Mouse (Mus musculus) neural tube, embryonic 10.5 days (tissue): Measurements from ENCODE around the gene Nfib.

ENCODE experiments used
- DNase-seq: peaks from one replicate; pipeline ENCODE4 v3.0.0-alpha.2; 2017; ENCODE audit warnings: low spot score; ENCODE audit errors: extremely low spot score

The Nfib gene

GRCm38 (mm10) chr4:82437533-82438318 lies 267.8 kb downstream of the Nfib start:
- no peak for DNase-seq

DNA sequence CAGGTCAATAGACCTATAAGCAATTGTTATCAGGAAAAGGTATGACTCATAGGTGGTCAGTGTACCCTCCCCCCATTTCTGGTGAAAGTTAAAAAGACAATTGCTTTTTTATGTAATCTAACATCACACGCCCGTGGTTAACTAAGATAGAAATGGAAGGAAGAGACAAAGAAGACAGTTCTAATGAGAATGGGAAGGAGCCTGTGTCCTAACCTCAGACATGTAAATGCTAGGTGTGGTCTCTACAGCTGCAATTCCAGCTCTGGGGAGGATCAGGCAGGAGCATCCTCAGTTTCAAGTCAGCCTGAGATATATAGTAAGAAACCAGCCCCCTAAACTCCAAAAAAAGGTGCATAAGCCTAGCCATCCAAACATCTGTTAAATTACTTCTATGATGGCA lies 268.9 kb downstream of the Nfib start:
- no peak for DNase-seq

- DNase-seq, result no peak
Observed at GRCm38 (mm10) chr4:82435716-82436115, 269.8 kb downstream of the Nfib start.

DNA sequence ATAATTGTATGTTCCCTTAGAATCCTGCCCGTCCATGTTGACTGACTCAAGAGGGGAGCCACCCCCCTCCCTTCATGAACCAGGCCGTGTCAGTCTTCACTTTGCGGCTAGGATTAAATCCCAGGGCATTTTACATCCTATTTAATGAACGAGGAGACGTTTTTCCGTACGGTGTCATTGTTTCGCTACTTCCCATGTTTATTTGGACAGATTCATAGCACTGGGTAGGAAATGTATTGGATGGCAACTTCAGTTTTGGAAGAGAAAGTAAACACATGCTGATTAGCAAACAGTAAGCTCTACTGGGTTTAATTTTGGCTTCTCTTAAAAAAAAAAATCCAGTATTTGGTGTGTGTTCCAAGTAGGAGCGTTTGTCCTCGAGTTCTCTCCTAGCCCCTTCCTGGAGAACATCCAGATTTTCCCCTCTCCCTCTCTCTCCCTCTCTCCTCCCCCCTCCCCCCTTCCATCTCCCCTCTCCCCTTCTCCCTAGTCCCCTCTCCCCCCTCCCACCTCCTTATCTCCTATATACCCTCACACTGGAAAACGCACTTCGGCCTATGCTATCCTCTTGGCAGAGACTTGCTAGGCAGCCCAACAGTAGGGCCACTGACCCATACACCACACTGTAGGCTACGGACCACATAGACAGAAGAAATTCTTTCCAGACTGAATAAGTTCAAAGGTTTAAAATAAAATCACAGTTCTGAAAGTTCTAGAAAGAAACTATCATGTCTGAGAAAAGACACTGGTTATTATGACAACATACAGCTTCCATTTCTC lies 271.4 kb downstream of the Nfib start:
- DNase-seq, result no peak

- no peak for DNase-seq
Observed at GRCm38 (mm10) chr4:82431831-82432230, 273.7 kb downstream of the Nfib start.

DNA sequence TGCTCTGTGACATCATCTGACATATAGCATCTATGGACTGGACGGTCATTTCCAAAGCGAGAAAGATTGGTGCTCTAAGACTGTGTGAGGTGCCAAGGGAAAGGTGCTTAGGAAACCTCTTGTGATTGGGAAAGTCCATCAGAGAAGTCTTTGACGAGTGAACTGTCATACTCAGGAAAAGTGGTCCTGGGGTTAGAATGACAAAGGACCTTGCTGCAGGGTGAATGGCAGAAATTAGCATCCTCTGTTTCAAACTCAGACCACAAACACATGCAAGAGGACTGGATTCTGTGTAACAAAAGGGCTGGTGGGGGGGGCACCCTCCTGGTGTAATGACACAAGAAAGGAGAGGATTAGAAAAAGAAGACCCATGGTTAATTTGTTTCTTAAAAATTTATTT lies 274.7 kb downstream of the Nfib start:
- DNase-seq, result no peak

DNA sequence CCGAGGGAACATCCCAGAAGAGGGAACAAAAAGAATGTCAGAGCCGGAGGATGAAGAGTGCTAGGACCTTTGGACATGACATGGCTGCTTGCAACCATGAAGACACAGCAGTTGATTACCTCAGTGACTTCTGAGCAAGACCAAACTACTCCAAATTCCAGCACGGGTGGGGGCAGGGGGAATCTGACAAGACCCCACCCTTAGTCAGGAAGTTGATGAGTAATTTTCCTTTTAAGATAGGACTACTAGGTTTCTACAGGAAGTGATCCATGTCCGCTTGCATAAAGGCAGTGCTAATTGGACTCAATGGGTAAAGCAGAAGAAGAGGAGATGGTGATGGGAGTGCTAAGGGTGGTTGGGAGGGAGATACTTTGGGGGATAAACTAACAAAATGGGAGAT lies 279.3 kb downstream of the Nfib start:
- no peak for DNase-seq

DNA sequence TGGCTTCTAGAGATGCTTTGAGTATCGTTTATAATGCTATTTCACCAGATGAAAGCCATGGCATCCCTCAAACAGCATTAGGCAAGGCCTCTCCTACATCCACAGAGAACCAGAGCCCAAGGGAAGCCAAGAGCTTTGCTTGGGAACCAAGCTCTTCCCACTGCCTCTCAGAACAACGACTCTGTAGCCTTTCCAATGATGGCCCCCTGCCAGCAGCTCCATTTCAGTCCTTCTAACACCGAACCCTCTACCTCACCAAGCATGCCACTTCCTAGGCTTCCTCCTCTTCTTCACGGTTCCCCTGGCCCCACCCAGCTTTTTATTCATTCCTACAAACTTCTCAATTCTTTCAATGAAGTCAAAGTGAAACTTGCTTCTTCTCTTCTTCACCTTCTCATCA lies 287.3 kb downstream of the Nfib start:
- DNase-seq, result no peak

DNA sequence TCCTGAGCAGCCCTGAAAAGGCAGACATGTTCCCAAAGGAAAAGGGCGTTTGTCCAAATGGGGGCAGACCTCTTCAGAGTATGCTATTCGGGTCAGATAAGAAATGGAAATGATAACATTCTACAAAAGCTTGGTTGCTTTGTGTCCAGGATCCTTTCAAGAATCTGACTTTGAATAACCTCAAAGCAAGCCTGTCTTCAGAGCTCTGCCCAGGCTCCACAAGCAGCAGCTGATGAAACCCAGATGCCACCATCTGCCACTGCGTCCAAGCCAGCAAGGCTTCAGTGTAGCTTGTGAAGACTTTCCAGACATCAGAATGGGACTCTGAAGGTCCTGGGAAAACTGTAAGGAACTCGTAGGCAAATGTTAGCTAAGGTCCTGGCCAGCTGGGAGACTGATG lies 289.7 kb downstream of the Nfib start:
- no peak for DNase-seq

DNA sequence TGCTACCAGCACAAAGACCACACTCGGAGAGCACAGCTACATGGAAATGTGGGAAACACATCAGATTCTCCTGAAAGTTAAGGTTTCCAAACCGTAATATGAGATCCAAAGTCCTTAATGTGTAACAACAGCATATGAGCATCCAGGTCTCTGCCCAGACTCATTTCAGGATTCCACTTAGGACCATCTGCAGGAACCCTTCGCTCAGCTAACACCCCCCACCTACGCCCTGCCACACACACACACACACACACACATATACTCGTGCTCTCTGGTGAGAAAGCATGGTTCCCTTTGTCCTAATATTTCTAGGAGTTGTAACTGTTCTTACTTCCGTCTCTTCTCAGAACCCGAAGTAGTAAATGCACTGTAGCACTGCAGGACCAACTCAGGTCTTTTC lies 292.9 kb downstream of the Nfib start:
- DNase-seq, result no peak

DNA sequence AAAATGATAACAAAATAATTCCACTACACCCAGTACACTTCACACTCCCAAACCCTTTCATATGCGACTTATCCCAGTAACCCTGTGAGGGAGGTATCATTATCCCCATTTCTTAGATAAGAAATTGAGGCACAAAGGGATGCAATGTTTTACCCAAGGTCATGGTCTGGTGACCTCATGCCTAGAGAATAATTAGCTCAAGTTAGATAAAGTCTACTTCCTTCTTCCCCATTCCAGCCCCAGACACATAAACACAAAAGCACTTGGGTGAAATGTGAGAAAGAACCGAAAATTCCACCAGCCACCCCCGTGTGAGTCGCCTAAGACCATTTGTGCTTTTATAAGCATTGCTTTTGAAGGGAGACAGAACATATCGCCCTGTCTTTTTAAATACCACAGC lies 293.6 kb downstream of the Nfib start:
- DNase-seq, result no peak

DNA sequence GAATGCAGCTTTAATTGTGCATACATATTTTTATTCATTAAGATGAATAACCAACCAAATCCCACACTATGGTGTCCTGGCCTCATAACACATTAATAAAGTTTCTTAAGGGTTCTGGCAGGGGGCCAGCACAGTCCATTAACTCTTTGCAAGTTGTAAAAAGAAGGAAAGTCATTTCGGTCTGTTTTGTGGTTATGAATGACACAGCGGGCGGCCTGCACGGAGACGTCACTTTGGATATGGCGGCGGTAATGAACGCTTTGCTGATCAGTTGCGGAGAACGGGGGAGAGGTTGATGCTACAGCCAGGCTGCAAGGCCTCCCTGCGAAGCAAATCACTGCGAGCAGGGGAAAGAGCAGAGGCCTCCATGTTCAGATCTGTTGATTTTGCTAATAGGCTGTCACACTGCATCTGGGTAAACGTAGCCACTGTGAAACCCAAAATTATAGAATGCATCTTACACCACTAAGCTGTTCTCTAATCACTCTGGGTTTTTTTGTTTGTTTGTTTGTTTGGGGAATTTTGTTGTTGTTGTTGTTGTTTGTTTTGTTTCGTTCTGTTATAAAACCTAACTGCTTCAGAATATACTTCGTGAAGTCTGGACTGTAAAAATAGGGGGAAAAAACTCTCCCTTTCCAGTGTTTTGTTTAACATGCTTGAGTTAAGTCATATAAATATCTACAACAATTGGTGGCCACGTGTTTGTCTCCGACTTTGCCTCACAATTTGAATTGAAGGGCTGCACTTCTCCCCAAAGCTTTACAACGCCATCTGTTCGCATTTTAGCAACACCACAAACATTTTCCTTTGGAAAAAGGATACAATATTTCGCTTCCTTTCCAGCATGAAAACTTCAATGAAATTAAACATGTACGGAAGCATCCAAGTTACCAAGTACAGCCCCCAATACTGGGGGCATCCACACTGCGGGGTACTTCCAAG lies 296.8 kb downstream of the Nfib start:
- no peak for DNase-seq

DNA sequence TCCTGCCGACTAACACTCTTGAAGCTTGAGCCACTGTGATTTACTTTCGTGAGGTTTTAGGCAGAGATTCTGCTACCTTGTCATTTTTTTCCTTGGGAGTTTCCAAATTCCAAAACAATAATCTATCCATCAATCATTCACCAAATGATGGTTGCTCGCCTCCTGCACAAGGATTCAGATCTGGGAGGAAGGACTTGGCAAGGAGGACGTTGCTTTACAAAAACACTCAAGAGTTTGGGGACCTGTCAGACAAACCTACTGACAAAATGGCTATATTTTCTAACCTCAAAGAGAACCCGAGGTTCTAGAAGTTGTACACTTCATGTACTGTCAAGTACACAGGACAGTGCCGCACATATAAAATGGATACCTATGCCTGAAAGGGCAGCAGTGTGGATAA lies 299.0 kb downstream of the Nfib start:
- DNase-seq, result no peak

DNA sequence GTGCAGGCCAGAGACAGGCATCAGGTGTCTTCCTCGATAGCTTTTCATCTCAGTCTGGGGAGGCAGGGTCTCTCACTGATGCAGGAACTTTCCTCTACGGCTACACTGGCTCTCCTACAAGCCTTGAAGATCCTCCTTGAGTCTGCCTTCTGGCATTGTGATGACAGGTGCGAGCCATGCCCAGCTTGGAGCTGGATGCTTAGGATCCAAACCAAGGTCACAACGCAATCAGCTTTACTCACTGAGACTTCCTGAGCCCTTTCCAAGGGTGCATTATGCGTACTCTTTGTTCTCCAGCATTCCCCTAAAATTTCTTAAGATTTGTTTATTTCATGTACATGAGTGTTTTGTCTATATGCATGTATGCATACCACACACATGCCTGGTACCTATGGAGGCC lies 299.8 kb downstream of the Nfib start:
- no peak for DNase-seq

DNA sequence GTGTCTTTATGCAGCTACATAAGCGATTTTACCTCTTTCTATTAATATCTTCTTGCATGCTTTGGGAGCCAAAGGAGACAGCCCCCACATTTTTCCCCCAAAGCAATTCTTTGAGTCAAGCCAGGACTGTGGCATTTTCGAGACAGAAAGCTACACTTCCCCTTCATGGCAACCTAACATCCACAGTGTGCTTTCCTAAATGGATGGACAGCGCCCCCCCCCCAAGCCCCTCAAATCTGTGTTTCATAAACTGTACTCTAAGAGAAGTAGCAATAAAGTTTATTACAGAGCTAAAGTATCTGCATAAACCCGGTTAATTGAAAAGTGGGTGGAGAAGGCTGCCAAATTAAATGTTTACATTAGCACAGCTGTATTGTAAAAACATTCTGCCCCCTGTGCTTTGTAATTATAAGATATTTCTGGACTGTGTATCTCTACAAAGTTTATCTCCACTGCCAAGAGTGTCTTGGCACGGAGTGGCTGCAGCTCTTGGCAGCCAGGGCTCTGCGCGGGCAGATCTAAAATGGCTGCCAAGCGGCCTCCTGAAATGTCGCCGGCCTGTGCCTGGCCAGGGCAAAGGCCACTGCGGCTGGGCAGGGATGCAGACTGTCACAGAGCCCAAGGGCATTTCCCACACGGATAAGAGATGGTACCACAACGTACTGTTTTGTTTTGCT lies 301.4 kb downstream of the Nfib start:
- no peak for DNase-seq

GRCm38 (mm10) chr4:82402666-82403065 lies 302.9 kb downstream of the Nfib start:
- no peak for DNase-seq

DNA sequence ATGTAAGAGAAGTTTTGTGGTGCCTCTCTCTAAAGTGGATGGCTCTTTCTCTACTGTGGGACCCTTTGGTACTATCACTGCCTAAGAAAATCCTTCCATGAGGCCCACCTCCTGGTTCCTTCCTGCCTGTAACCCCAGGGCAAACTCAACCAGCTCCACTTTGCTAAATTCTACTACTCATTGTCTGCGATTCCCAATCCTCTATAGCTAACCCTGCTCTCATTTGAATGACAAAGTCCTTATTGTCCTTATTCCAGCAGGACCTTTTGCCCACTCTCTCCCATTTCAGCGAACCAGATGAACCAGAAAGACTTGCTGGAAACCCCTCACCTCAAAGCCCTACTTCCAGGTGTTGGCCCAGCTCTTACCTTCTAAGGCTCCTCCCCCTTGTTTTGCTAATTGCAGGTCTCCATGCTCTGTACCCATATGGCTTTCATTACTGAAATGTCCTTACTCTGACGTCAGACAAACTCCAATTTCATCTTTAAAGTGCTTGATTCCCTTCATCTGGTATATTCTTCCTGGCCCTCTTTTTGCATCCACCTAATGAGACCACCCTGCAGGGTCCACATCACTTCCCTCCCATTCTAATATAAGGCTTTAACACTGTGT lies 304.0 kb downstream of the Nfib start:
- no peak for DNase-seq

- no peak for DNase-seq
Observed at GRCm38 (mm10) chr4:82400536-82400935, 305.0 kb downstream of the Nfib start.

DNA sequence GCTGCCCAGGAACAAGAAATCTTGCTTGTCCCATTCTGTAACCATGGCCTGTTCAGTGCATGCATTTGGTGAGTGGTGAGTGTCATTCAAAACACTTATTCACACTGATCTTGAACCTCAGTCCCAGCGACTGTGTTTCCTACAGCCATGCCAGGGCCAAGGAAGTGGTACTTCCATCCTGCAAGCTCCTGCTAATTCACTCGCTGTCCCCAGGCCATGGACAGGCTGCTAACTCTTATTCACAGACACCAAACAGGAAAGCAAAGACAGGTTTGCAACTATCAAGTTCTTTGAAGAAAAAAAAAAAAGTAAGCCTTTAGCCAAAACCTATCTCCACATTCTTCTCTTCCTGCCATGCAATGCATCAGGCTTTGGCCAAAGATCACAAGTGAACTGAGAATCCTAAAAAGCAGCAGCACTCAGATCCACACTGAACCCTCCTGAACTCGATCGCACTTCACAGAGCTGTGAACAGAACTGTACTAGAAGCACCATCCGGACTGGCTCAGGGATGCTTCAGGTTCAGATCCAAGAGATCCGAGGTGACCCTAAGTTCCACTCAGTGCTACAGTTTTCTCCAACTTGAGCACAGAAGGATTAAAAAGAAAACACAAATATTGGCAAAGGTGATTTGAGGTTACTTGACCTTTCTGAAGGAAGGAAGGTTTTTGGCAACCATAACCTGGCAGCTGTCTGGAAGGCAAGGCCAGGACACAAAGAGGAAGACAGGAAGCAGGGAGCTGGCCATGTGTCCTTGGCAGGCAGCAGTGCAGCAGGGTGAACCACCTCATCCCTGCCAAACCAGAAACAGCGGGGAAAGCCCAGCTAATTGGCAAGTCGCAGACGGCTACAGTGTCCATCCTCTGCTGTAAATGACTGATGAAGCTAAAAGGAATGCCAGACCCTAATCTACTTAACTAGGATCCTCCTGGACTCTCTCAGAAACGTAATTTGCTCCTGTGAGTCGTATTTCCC lies 305.9 kb downstream of the Nfib start:
- DNase-seq, result no peak

GRCm38 (mm10) chr4:82398282-82398681 lies 307.3 kb downstream of the Nfib start:
- DNase-seq, result no peak
